Mouse (Mus musculus) forebrain, embryonic 10.5 days (tissue): ENCODE results near the gene Atp9a. TPM values are rescaled to one million over a fixed set of nuclear protein-coding genes. Genes with fewer than 3 reads are reported as not detected.

Source experiments
- DNase-seq: peaks from one replicate; pipeline ENCODE4 v3.0.0-alpha.2; 2017; ENCODE audit warnings: low spot score; ENCODE audit errors: extremely low spot score
- H3K27ac ChIP-seq: fragments of 300-500 bp; sonication (generic); 2 replicates; pipeline ENCODE4 v1.5.1; 2016; ENCODE audit warnings: mild to moderate bottlenecking
- H3K27me3 ChIP-seq: fragments of 300-500 bp; sonication (generic); 2 replicates; pipeline ENCODE4 v1.6.1; 2016; ENCODE audit warnings: mild to moderate bottlenecking; ENCODE audit not compliant: poor library complexity, severe bottlenecking
- H3K36me3 ChIP-seq: fragments of 300-500 bp; sonication (generic); replicated peaks from 2 replicates; pipeline ENCODE4 v1.6.1; 2016; ENCODE audit warnings: mild to moderate bottlenecking, moderate library complexity
- H3K4me1 ChIP-seq: fragments of 300-500 bp; sonication (generic); 2 replicates; pipeline ENCODE4 v1.6.1; 2016
- H3K4me3 ChIP-seq: fragments of 300-500 bp; sonication (generic); 2 replicates; pipeline ENCODE4 v1.5.1; 2016; ENCODE audit warnings: mild to moderate bottlenecking, moderate library complexity
- H3K9me3 ChIP-seq: fragments of 300-500 bp; sonication (generic); 2 replicates; pipeline ENCODE4 v1.6.1; 2016; ENCODE audit warnings: mild to moderate bottlenecking, moderate library complexity
- WGBS: fragments of 180-500 bp; shearing (Covaris S2); methylation state at CpG from one replicate; pipeline ENCODE4 v1.1.7; 2016; 5-methylcytosine and 5-hydroxymethylcytosine counted together
- microRNA-seq: library from miRNA; unstranded; fragments of <30 nt; microRNA quantifications from one replicate; pipeline ENCODE4, GENCODE M21; 2017
- polyA plus RNA-seq: library from polyadenylated mRNA; unstranded; fragments of >200 nt; fragmentation: Nextera tagmentation; extraction: Ambion mirVana; gene quantifications from 2 replicates; pipeline ENCODE4 v1.2.1, GENCODE M21; 2016

Gene Atp9a
- polyA plus RNA-seq, 1 experiment from 2014 or later: 8.7 TPM

DNA sequence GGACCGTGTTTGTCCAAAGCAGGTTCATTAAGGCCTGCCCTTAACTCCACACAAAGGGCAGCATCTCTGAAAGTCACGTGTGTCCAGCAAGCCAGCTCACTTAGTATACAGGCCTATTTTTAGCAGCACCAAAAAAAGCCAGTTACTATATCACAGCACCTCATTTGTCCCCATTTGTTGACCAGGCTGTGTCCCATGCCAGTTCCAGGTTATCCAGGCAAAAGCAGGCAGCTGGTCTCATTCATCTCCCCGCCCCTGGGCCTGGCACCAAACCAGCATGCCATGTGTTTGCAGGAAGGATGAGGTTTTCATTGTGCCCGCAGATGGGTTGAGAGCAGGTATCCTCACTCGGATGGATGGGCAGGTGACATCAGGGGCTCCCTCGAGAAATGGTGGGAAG lies 157.4 kb downstream of the Atp9a start:
- Histone ChIP-seq H3K4me1 (peaks cover 52% of the 10 kb centered on the region), H3K27me3 (peaks cover 33% of the 10 kb centered on the region), H3K4me3 (no peak overlapping the region), H3K36me3 (no peaks in the 10 kb centered on the region), H3K27ac (no peak overlapping the region), H3K9me3 (no peaks in the 10 kb centered on the region)
- no peak for DNase-seq
- 77% methylated on average over 6 of the region's 6 CpGs for WGBS

Small RNA genes lying within 50 kb of the gene (microRNA-seq; reads per million reads assigned to microRNA genes)
- gene Mir7004: not detected

Other genes with a start within 250 kb of the Atp9a start
- 0.36 and 0.53 TPM in 2 replicates for gene Nfatc2, start 140.8 kb downstream of the Atp9a start, polyA plus RNA-seq
- 35.3 and 39.1 TPM in 2 replicates for gene Sall4, start 25.5 kb upstream of the Atp9a start, polyA plus RNA-seq
- gene Zfp64, start 213.2 kb upstream of the Atp9a start, polyA plus RNA-seq: 35.4 and 40.1 TPM in 2 replicates